Mouse (Mus musculus) liver, embryonic 14.5 days (tissue): ENCODE measurements around the gene Gtpbp2. TPM values are rescaled to one million over a fixed set of nuclear protein-coding genes. Genes with fewer than 3 reads are reported as not detected.

ENCODE experiments used
- ATAC-seq: fragments of 200-750 bp; cut with Nextera tagmentation; 2 replicates; pipeline ENCODE4 v1.8.0; 2017; ENCODE audit warnings: moderate number of reproducible peaks, mild to moderate bottlenecking, moderate library complexity; ENCODE audit not compliant: insufficient read depth
- DNase-seq, 3 experiments: peaks; one replicate each; pipeline ENCODE4 v3.0.0-alpha.2; 2012 to 2013; ENCODE audit warnings: low read depth in 3 of 3, low spot score in 3 of 3
- H3K27ac ChIP-seq: fragments of 300-500 bp; sonication (generic); 2 replicates; pipeline ENCODE4 v1.5.1; 2014; ENCODE audit warnings: moderate library complexity, mild to moderate bottlenecking, control low read depth, inconsistent platforms
- H3K27me3 ChIP-seq: fragments of 300-500 bp; sonication (generic); 2 replicates; pipeline ENCODE4 v1.6.1; 2014; ENCODE audit warnings: mild to moderate bottlenecking, low read length, moderate library complexity; ENCODE audit not compliant: control insufficient read depth, insufficient read depth
- H3K36me3 ChIP-seq: fragments of 300-500 bp; sonication (generic); replicated peaks from 2 replicates; pipeline ENCODE4 v1.6.1; 2014; ENCODE audit warnings: low read depth; ENCODE audit not compliant: control insufficient read depth, insufficient read depth
- H3K4me1 ChIP-seq, 2 experiments: fragments of 200-500 bp in 1 of 2; fragments of 300-500 bp in 1 of 2; sonication (generic) in 1 of 2; replicated peaks; 2 replicates each; pipeline ENCODE4 v1.6.1; 2012 to 2014; ENCODE audit warnings: antibody characterized with exemption in 1 of 2, inconsistent platforms in 1 of 2, low read length in 1 of 2; ENCODE audit not compliant: control insufficient read depth in 2 of 2, insufficient read depth in 2 of 2
- H3K4me2 ChIP-seq: fragments of 300-500 bp; sonication (generic); 2 replicates; pipeline ENCODE4 v1.6.1; 2014; ENCODE audit warnings: low read depth, mild to moderate bottlenecking, control low read depth, moderate library complexity
- H3K4me3 ChIP-seq, 2 experiments: fragments of 200-500 bp in 1 of 2; fragments of 300-500 bp in 1 of 2; sonication (generic) in 1 of 2; 2 replicates each; pipeline ENCODE4 v1.5.1; 2012 to 2014; ENCODE audit warnings: low read depth in 2 of 2, low read length in 2 of 2, mild to moderate bottlenecking in 2 of 2, control low read depth in 1 of 2, inconsistent platforms in 1 of 2, moderate library complexity in 1 of 2; ENCODE audit not compliant: insufficient read depth in 1 of 2
- H3K9ac ChIP-seq: fragments of 300-500 bp; sonication (generic); replicated peaks from 2 replicates; pipeline ENCODE4 v1.6.1; 2014; ENCODE audit warnings: mild to moderate bottlenecking, control low read depth, moderate library complexity
- H3K9me3 ChIP-seq: fragments of 300-500 bp; sonication (generic); 2 replicates; pipeline ENCODE4 v1.6.1; 2016; ENCODE audit warnings: low read length, mixed read lengths; ENCODE audit not compliant: control insufficient read depth
- CTCF ChIP-seq: IDR thresholded peaks from 2 replicates; pipeline ENCODE4 v1.5.1; 2016; ENCODE audit warnings: antibody characterized with exemption, low read depth, control low read depth
- EP300 ChIP-seq: IDR thresholded peaks from 2 replicates; pipeline ENCODE4 v1.6.1; 2016; ENCODE audit warnings: antibody characterized with exemption, low read depth
- WGBS: fragments of 180-500 bp; shearing (Covaris S2); extraction: QIAGEN DNeasy Blood & Tissue Kit; methylation state at CpG from one replicate; pipeline ENCODE4 v1.1.7; 2014; ENCODE audit not compliant: insufficient replicate concordance; 5-methylcytosine and 5-hydroxymethylcytosine counted together
- polyA plus RNA-seq, 2 experiments: library from polyadenylated mRNA; depleted of rRNA in 1 of 2; stranded (reverse) in 1 of 2; unstranded in 1 of 2; fragments of >200 nt; fragmentation: Nextera tagmentation in 1 of 2; extraction: Ambion mirVana in 1 of 2; gene quantifications; 2 replicates each; pipeline versions ENCODE4 v1.2.1 to v1.2.3; 2012 to 2014

Gtpbp2 gene
- polyA plus RNA-seq, 2 experiments, result 18.2 to 98.3 TPM

DNA sequence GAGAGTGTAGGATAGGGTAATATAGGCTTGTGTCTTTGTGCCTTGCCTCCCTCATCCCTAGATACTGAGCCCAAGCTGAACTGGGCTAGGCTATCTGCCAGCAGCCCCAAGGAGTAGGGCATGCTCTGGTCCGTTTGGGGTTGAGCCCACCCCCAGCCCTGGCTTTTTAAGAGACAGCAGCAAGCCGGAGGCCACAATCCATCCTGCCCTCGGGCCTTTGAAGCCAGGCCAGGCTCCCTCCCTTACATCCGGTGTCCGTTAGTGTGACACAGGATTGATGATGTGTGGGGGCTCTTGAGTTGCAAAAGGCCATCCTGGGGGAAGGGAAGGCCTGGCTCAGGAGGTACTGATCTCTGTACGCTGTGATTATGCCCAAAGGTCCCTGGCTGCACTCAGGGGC lies 34.2 kb upstream of the Gtpbp2 start:
- no peak for ATAC-seq
- no peak for TF ChIP-seq CTCF
- TF ChIP-seq EP300, result no peak
- WGBS, result 74% methylated on average over 6 of the region's 6 CpGs

DNA sequence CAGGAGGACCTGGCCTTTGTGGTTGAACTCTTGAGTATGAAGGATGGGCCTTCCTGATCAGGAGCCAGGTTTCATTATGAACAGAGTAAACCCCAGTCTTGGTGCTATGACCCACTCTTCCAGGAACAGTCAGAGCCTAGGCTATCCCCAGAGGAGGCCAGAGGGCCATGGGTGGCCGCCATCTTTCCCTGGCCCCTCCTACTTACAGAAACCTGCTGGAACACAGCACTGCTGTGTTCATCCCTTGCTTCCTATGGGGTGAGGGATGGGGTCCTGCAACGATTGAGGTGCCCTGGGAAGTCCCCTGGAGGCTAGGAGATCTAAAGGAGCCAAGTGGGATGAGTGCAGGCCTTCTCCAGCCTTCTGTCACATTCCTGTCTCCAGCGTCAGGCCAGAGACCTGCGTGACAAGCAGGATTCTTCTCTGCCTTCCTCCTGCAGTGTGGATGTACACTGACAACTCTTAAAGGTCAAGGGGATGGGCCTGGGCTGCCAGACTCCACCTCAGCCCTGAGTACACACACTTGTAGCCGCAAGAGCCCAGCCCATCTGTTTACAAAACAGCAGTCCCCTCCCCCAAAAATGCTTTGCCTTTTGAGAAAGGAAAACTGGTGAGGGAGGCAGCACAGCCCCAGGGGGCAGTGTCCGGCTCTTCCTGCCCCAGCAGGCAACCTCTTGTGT lies 32.9 kb upstream of the Gtpbp2 start:
- H3K4me2 ChIP-seq, result no peak overlapping the region

More for the DNA sequence above, 34.2 kb upstream of the Gtpbp2 start:
- no peak for DNase-seq
- Histone ChIP-seq H3K4me2 (no peak overlapping the region), H3K4me1 (no peaks in the 10 kb centered on the region), H3K9me3 (no peaks in the 10 kb centered on the region), H3K36me3 (peaks cover 20% of the 10 kb centered on the region), H3K27me3 (no peaks in the 10 kb centered on the region), H3K4me3 (no peak overlapping the region), H3K27ac (no peak overlapping the region), H3K9ac (no peak overlapping the region)

DNA sequence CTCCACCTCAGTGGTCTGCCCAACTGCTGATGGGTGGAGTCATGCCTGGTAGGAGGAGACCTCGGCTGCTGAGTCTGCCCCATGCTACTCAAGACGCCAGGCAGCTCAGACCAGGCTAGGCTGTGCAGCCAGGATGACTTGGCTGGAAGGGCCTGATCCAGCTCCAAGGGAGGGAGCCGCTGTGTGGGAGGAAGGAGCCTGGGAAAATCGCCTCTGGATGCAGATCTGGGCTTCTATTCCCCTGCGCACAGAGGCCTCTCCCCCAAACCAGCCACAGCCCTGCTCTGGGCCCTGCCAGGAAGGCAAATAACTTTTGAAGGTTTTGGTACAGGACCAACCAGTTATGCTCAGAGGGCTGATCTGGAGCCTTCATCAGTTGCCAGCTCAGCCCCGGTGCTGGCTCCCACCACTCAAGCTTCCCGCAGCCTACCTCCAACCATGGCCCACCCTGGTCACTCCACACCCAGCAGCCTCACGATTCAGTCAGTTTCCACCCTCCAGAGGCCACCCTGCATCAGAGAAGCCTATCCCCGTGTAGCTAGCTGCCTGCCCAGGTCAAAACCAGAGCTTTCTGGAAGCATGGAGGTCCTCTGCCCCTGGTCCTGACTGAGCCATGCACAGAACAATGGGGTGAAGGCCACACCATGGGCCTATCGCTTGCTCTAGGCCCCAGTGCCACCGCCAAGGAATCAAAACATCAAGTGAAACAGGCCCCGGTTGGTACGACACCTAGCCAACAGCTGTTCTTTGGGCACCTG lies 30.9 kb upstream of the Gtpbp2 start:
- Histone ChIP-seq H3K4me3 (no peak overlapping the region), H3K36me3 (peaks cover 12% of the 10 kb centered on the region), H3K9ac (no peak overlapping the region), H3K27me3 (no peaks in the 10 kb centered on the region), H3K9me3 (no peaks in the 10 kb centered on the region), H3K4me1 (0 out of 4 replicates have a peak, but pooled peaks cover 0 to 4% of the 10 kb centered on the region in 2 experiments), H3K27ac (no peak overlapping the region), H3K4me2 (no peak overlapping the region)
- ATAC-seq, result no peak
- TF ChIP-seq CTCF (no peak), EP300 (no peak)
- 67% methylated on average over 13 of the region's 13 CpGs for WGBS
- no peak for DNase-seq

More for the DNA sequence above, 32.9 kb upstream of the Gtpbp2 start:
- Histone ChIP-seq H3K36me3 (peaks cover 17% of the 10 kb centered on the region), H3K4me3 (no peak overlapping the region), H3K27me3 (no peaks in the 10 kb centered on the region), H3K27ac (no peak overlapping the region), H3K9me3 (no peaks in the 10 kb centered on the region), H3K9ac (no peak overlapping the region), H3K4me1 (0 out of 4 replicates have a peak, but pooled peaks cover 0 to 4% of the 10 kb centered on the region in 2 experiments)
- 76% methylated on average over 6 of the region's 6 CpGs for WGBS
- ATAC-seq (no peak), DNase-seq (no peak)
- TF ChIP-seq EP300, result no peak
- no peak for TF ChIP-seq CTCF

DNA sequence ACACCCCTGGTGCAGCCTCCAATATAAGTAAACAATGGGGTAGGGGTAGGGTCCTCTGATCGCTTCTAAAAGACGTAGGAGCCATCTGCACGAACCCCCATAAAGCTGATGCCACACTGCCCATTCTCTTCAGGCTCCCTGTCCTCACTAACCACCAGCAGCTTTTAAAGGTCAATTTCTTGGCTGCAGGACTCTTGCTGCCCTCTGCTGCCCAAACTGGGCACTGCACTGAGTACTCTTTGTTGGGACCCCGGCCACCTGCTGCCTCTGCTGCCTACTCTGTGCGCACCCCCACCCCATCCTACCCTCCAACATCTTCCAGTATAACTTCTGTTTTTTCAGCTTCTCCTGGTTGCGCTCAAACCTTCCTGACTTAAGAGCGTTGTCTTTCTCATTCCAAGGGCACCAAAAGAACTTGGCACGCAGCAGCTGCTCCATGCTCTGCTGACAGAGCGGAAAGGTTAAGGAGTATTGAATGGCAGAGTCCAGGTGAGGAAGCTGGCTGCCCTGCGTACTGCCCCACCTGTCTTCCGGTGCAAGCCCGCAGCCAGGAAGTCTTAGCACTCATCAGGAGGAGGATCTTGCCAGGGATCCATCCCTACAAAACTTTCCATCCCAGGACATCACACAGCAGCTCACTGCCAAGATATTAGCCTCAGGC lies 28.6 kb upstream of the Gtpbp2 start:
- no peak overlapping the region for H3K27ac ChIP-seq
- H3K4me1 ChIP-seq, result 0 out of 4 replicates have a peak, but pooled peaks cover 0 to 4% of the 10 kb centered on the region in 2 experiments
- no peak overlapping the region for H3K4me2 ChIP-seq
- H3K9ac ChIP-seq, result no peak overlapping the region
- TF ChIP-seq CTCF, result peak; percentile 95
- no peak for TF ChIP-seq EP300
- peaks cover 5% of the 10 kb centered on the region for H3K36me3 ChIP-seq
- no peak overlapping the region for H3K4me3 ChIP-seq
- no peaks in the 10 kb centered on the region for H3K27me3 ChIP-seq
- ATAC-seq (no peak), DNase-seq (no peak)
- H3K9me3 ChIP-seq, result no peaks in the 10 kb centered on the region
- WGBS, result 16% methylated on average over 12 of the region's 12 CpGs

DNA sequence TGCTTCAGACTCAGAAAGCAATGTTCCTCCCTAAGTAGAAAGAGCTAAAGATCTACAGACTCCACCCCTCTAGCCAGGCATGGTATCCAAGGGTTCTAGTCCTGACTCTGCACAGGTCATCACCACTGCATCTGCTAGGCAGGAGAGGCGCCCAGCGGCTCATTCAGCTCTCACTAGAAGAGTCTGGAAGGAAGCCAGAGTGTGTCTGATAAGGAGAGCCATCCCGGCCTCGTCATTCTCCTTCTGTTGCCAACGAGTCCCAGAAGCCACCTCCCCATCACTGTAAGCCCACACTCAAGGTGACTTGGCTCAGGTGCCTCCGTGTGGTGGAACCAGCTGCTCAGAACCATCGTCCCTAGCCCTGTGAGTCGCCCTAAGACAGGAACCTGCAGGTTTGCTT lies 28.0 kb upstream of the Gtpbp2 start:
- Histone ChIP-seq H3K27me3 (no peaks in the 10 kb centered on the region), H3K9ac (no peak overlapping the region), H3K27ac (no peak overlapping the region), H3K4me1 (0 out of 4 replicates have a peak, but pooled peaks cover 0 to 4% of the 10 kb centered on the region in 2 experiments), H3K36me3 (peaks cover 5% of the 10 kb centered on the region), H3K9me3 (no peaks in the 10 kb centered on the region), H3K4me3 (no peak overlapping the region), H3K4me2 (no peak overlapping the region)
- no peak for DNase-seq
- 36% methylated on average over 8 of the region's 8 CpGs for WGBS
- TF ChIP-seq CTCF (no peak), EP300 (no peak)
- peak; percentile 34; the same call in 1 of the 2 replicates for ATAC-seq
